Comparison of ENCODE assay signal across 29 mouse cellular contexts in genomic region chr10:84343536-84343935, GRCm38 (mm10).
DNase-seq lines count a peak whose midpoint lies in the region; ATAC-seq and TF ChIP-seq lines count a peak whose summit lies in the region.
"Had no signal": no experiment of that assay in that cellular context is flagged by ENCODE, and none has a peak within 500 bp of the region (broad histone marks: within the 10 kb centered on the region; RNA-seq: fewer than 3 reads in every experiment).

No protein-coding gene starts in this region.

- DNase-seq in kidney, postnatal 0 days (ENCODE audit: low spot score): peak; percentile 11
- no peak for DNase-seq in kidney, adult 9 months
- peak; percentile 15 for DNase-seq in MN1 (ENCODE audit: low spot score)
- peak; percentile 54 for DNase-seq in adipocyte (ENCODE audit: low spot score)
- DNase-seq in gastrocnemius, adult 18-20 months (ENCODE audit: low spot score): no peak
- DNase-seq in layer of hippocampus, adult 2 months (ENCODE audit: low spot score in 2 of 2): no peak
- DNase-seq: adrenal gland, adult 2 months; adrenal gland, postnatal 10 days; adrenal gland, postnatal 25 days; B cell, adult 2 months; cerebellum, adult 11 months; cerebellum, adult 18-20 months; cerebellum, adult 8-10 months; cerebellum, adult 9-11 months; cerebellum, postnatal 14 days; cerebellum, postnatal 36 days; embryo, embryonic 11 days had no signal

- no peaks in the 10 kb centered on the region for H3K4me1 ChIP-seq in kidney, postnatal 0 days (replicated peaks; ENCODE audit: insufficient read depth, low read length)
- H3K4me1 ChIP-seq: embryonic facial prominence, embryonic 13.5 days; embryonic facial prominence, embryonic 15.5 days; forebrain, embryonic 10.5 days; forebrain, embryonic 12.5 days had no signal

- no peaks in the 10 kb centered on the region for H3K9me3 ChIP-seq in kidney, postnatal 0 days (replicated peaks; ENCODE audit: low read length)
- H3K9me3 ChIP-seq: embryonic facial prominence, embryonic 13.5 days; embryonic facial prominence, embryonic 15.5 days; forebrain, embryonic 10.5 days; forebrain, embryonic 12.5 days had no signal

- no peaks in the 10 kb centered on the region for H3K36me3 ChIP-seq in kidney, postnatal 0 days (ENCODE audit: insufficient read depth, low read length)
- H3K36me3 ChIP-seq: embryonic facial prominence, embryonic 13.5 days; embryonic facial prominence, embryonic 15.5 days; forebrain, embryonic 10.5 days; forebrain, embryonic 12.5 days; G1E had no signal

- H3K4me2 ChIP-seq in kidney, postnatal 0 days (ENCODE audit: low read length): no peak overlapping the region
- H3K4me2 ChIP-seq: embryonic facial prominence, embryonic 13.5 days; embryonic facial prominence, embryonic 15.5 days; forebrain, embryonic 12.5 days had no signal

- no peak overlapping the region for H3K27ac ChIP-seq in kidney, postnatal 0 days
- H3K27ac ChIP-seq in layer of hippocampus, adult 2 months: no peak overlapping the region
- H3K27ac ChIP-seq: embryonic facial prominence, embryonic 13.5 days; embryonic facial prominence, embryonic 15.5 days; forebrain, embryonic 10.5 days; forebrain, embryonic 12.5 days had no signal

- H3K4me3 ChIP-seq in kidney, postnatal 0 days (replicated peaks; ENCODE audit: low read depth, low read length): no peak overlapping the region
- H3K4me3 ChIP-seq in layer of hippocampus, adult 2 months: no peak overlapping the region
- H3K4me3 ChIP-seq: embryonic facial prominence, embryonic 13.5 days; embryonic facial prominence, embryonic 15.5 days; erythroblast, embryonic 14.5 days; forebrain, embryonic 10.5 days; forebrain, embryonic 12.5 days had no signal

- H3K9ac ChIP-seq in kidney, postnatal 0 days (ENCODE audit: low read depth, low read length): no peak overlapping the region
- H3K9ac ChIP-seq: embryonic facial prominence, embryonic 13.5 days; embryonic facial prominence, embryonic 15.5 days; forebrain, embryonic 12.5 days had no signal

- no peaks in the 10 kb centered on the region for H3K27me3 ChIP-seq in kidney, postnatal 0 days (ENCODE audit: insufficient read depth, low read length)
- H3K27me3 ChIP-seq: CH12.LX; embryonic facial prominence, embryonic 13.5 days; embryonic facial prominence, embryonic 15.5 days; forebrain, embryonic 12.5 days; Patski had no signal

- no peak for ATAC-seq in kidney, postnatal 0 days (replicated peaks; ENCODE audit: low FRiP score, low read depth)
- ATAC-seq: activated CD4-positive, CD25-positive, alpha-beta regulatory T cell, adult 4 months; CD4-positive, CD25-positive, alpha-beta regulatory T cell, adult 4 months; forebrain, embryonic 14.5 days; forebrain, embryonic 16.5 days; Patski had no signal

- TF ChIP-seq CTCF in kidney, postnatal 0 days (IDR thresholded peaks at IDR 0.05; ENCODE audit: low read depth): no peak
- no peak for TF ChIP-seq CTCF in layer of hippocampus, adult 2 months (conservative IDR thresholded peaks at IDR 0.05)

- 84% methylated on average over 2 of the region's 2 CpGs for WGBS in kidney, postnatal 0 days

Comparison
In these comparisons a context has a peak if more than half of its experiments do, and no peak if none do; other contexts are left out.
1. DNase-seq: peak in kidney, postnatal 0 days (single experiment), MN1 (single experiment) and adipocyte (single experiment); none in kidney, adult 9 months (single experiment), gastrocnemius, adult 18-20 months (single experiment) and layer of hippocampus, adult 2 months (0 of 2).